Mouse (Mus musculus): Measurements from ENCODE around the gene Mrpl50. TPM values are rescaled to one million over a fixed set of nuclear protein-coding genes. Genes with fewer than 3 reads are reported as not detected.
A peak's percentile ranks its signal among the peaks of the same experiment; 100 is the strongest.
"Not testable (repeated sequence)": the region's sequence is repeated elsewhere in the genome, so short reads cannot be mapped to it uniquely, and the experiment has no call there.

Mrpl50 gene
- polyA plus RNA-seq, 1 experiment from 2014 or later: 83.3 TPM

- H3K4me2 ChIP-seq; H3K27ac ChIP-seq (replicated peaks); H3K36me3 ChIP-seq; H3K27me3 ChIP-seq; H3K4me3 ChIP-seq; H3K9me3 ChIP-seq; H3K9ac ChIP-seq; ATAC-seq (ENCODE audit: low read depth); H3K4me1 ChIP-seq (replicated peaks): not testable (repeated sequence)
- 75% methylated on average over 3 of the region's 3 CpGs for WGBS
Observed at GRCm38 (mm10) chr4:49485934-49486650, 34.8 kb downstream of the Mrpl50 start.

GRCm38 (mm10) chr4:49485442-49485841, 35.5 kb downstream of the Mrpl50 start:
- Histone ChIP-seq H3K27me3 (no peaks in the 10 kb centered on the region; the same call in 1 of the 2 replicates), H3K27ac (replicated peaks) (no peak overlapping the region), H3K4me3 (no peak overlapping the region), H3K4me1 (replicated peaks) (0 out of 2 replicates have a peak, but pooled peaks cover 2% of the 10 kb centered on the region), H3K9me3 (no peaks in the 10 kb centered on the region), H3K4me2 (no peak overlapping the region), H3K9ac (no peak overlapping the region), H3K36me3 (no peaks in the 10 kb centered on the region)
- no peak for ATAC-seq (ENCODE audit: low read depth)

- no peak overlapping the region for H3K9ac ChIP-seq
- no peaks in the 10 kb centered on the region; the same call in 1 of the 2 replicates for H3K27me3 ChIP-seq
- H3K36me3 ChIP-seq: no peaks in the 10 kb centered on the region
- no peak overlapping the region for H3K4me3 ChIP-seq
- no peaks in the 10 kb centered on the region for H3K9me3 ChIP-seq
- ATAC-seq (ENCODE audit: low read depth): no peak
- H3K27ac ChIP-seq (replicated peaks): no peak overlapping the region
- H3K4me1 ChIP-seq (replicated peaks): peaks cover 13% of the 10 kb centered on the region
- WGBS: 51% methylated on average over 3 of the region's 3 CpGs
- no peak overlapping the region for H3K4me2 ChIP-seq
Observed at GRCm38 (mm10) chr4:49480896-49481295, 40.0 kb downstream of the Mrpl50 start.

DNA sequence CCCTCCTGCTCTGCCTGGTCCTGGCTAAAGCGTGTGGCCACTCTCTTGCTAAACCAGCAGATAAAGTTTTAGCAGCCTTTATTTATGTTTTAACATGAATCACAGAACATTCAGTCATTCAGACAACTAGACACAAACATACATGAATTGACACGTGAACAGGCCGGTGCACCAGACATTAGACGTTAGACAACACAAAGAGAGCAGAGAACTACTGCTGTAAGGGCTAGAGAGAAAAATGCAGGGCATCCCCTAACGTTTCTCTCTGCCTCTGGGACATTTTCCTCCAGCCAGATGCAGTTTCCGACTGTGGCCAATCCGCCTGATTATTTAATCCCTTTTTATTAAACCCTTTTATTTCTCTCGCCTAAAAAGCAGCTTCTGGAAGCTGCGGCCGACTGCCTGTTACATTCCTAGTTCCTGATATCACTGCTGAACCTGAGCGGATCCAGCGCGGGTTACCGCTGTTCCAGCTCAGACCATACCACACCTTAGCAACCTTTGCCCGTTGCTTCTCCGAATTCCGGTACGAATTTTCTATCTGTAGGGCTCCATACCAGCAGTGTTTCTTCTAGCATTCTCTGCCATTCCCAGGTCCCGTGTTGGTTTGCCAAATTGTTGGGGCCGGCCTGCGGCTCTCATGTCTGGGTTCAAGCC, 40.7 kb downstream of the Mrpl50 start:
- peak overlapping the region; percentile 27; the same call in 1 of the 2 replicates for H3K4me2 ChIP-seq
- no peaks in the 10 kb centered on the region; the same call in 1 of the 2 replicates for H3K27me3 ChIP-seq
- H3K9ac ChIP-seq: no peak overlapping the region
- no peak overlapping the region for H3K4me3 ChIP-seq
- H3K27ac ChIP-seq (replicated peaks): no peak overlapping the region
- peaks cover 13% of the 10 kb centered on the region for H3K4me1 ChIP-seq (replicated peaks)
- WGBS: 23% methylated on average over 21 of the region's 21 CpGs
- ATAC-seq (ENCODE audit: low read depth): no peak
- no peaks in the 10 kb centered on the region for H3K36me3 ChIP-seq
- H3K9me3 ChIP-seq: no peaks in the 10 kb centered on the region

- 17% methylated on average over 2 of the region's 2 CpGs for WGBS
- H3K9me3 ChIP-seq; ATAC-seq (ENCODE audit: low read depth): not testable (repeated sequence)
Observed at GRCm38 (mm10) chr4:49479035-49479434, 41.9 kb downstream of the Mrpl50 start.

DNA sequence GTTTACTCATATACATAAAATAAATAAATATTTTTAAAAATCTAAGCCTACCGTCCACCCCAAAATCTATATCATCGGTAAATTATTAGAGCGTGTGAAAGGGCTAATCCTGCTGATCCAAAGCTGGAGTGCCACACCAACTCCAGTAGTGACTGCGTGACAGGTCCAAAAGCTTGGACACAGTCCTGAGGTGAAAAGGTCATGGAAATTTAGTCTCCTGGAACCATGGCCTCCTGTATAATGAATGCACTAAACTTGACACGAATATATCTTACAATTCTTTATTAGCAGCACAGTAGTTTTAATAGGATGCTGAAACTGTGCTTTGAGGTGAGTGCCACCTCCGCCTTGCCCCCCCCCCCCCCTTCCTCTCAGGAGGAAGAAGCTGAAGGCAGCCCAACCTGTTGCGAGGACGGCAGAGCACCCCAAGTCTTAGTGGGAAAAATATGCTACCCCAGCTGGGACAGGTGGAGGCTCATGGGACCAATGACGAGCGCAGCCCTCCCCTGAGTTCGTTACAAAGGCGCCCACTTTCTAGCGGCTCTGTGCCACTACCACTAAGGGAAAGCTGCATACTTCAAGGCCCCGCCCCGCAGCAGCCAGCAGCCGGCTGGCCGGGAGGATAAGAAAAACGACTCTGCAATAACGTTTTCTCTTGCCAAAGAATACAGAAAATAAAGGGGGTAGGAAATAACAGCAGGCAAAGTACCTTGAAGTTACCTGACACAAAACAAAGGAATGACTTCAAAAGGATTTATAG, 42.6 kb downstream of the Mrpl50 start:
- WGBS: 21% methylated on average over 19 of the region's 19 CpGs
- no peak for ATAC-seq (ENCODE audit: low read depth)
- H3K9me3 ChIP-seq: no peaks in the 10 kb centered on the region
- H3K4me2 ChIP-seq: peak overlapping the region; percentile 49
- no peak overlapping the region for H3K27ac ChIP-seq (replicated peaks)
- H3K36me3 ChIP-seq: no peaks in the 10 kb centered on the region
- H3K4me3 ChIP-seq: peak overlapping the region; percentile 8; the same call in 1 of the 2 replicates
- H3K4me1 ChIP-seq (replicated peaks): peaks cover 13% of the 10 kb centered on the region
- H3K27me3 ChIP-seq: no peaks in the 10 kb centered on the region; the same call in 1 of the 2 replicates
- H3K9ac ChIP-seq: 0 out of 2 replicates have a peak overlapping the region, but pooled peaks have one; percentile 31

More at GRCm38 (mm10) chr4:49479035-49479434, 41.9 kb downstream of the Mrpl50 start:
- H3K4me2 ChIP-seq; H3K27me3 ChIP-seq; H3K4me3 ChIP-seq; H3K9ac ChIP-seq; H3K36me3 ChIP-seq; H3K27ac ChIP-seq (replicated peaks): not testable (repeated sequence)
- peaks cover 13% of the 10 kb centered on the region for H3K4me1 ChIP-seq (replicated peaks)

- H3K27me3 ChIP-seq: no peaks in the 10 kb centered on the region
- ATAC-seq (ENCODE audit: low read depth): no peak
- no peaks in the 10 kb centered on the region for H3K9me3 ChIP-seq
- H3K27ac ChIP-seq (replicated peaks): no peak overlapping the region
- no peak overlapping the region for H3K4me3 ChIP-seq
- H3K36me3 ChIP-seq: no peaks in the 10 kb centered on the region
- no peak overlapping the region for H3K9ac ChIP-seq
- no peak overlapping the region for H3K4me2 ChIP-seq
- peaks cover 7% of the 10 kb centered on the region for H3K4me1 ChIP-seq (replicated peaks)
Observed at GRCm38 (mm10) chr4:49474583-49474982, 46.3 kb downstream of the Mrpl50 start.

DNA sequence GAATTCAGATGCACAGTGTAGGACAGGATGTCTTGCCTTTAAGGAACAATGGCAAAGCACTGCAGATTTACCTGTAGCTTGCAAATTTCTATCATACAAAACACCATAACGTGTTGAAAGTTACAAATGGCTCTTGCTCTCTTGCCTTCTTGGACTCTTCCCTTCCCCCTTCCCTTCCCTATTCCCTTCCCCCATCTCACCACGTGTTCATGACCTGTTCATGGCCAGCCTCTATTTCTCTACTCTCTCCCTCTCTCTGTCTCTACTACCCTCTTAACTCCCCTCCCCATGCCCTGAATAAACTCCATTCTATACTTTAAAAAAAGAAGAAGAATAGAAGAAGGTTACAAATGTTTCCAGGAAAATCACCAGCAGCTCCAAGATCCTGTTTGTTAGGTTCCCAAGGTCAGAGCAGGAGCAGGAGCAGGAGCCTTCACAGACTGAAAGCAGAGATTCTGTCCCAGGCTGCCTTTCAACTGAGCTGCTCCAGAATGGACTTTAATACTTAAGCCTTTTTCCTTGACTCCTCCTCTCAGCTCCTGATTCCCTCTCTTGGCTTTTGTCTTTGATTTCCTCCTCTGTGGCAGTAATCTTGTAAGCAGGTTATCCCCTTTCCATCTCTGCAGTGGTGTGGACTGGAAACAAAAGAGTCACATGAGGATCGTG, 47.3 kb downstream of the Mrpl50 start, which contains the start of gene Acnat1:
Acnat1 (minus strand) TSS at position 478 of the 666 bp plus-strand sequence.
- WGBS: 56% methylated on average over 3 of the region's 3 CpGs

GRCm38 (mm10) chr4:49469435-49470151, 51.3 kb downstream of the Mrpl50 start:
- Histone ChIP-seq H3K4me2 (no peak overlapping the region), H3K27me3 (no peaks in the 10 kb centered on the region), H3K9ac (no peak overlapping the region), H3K4me3 (no peak overlapping the region), H3K9me3 (no peaks in the 10 kb centered on the region), H3K36me3 (no peaks in the 10 kb centered on the region), H3K27ac (replicated peaks) (no peak overlapping the region), H3K4me1 (replicated peaks) (no peaks in the 10 kb centered on the region)
- ATAC-seq (ENCODE audit: low read depth): no peak
- 83% methylated on average over 3 of the region's 3 CpGs for WGBS

More for the DNA sequence above, 47.3 kb downstream of the Mrpl50 start, which contains the start of gene Acnat1:
- Histone ChIP-seq H3K27ac (replicated peaks) (no peak within 1 kb of the TSS), H3K27me3 (no peaks in the 10 kb centered on the region), H3K9me3 (no peaks in the 10 kb centered on the region), H3K36me3 (no peaks in the 10 kb centered on the region), H3K4me3 (no peak within 1 kb of the TSS), H3K9ac (no peak within 1 kb of the TSS), H3K4me1 (replicated peaks) (peaks cover 5% of the 10 kb centered on the region), H3K4me2 (no peak within 1 kb of the TSS)
- ATAC-seq (ENCODE audit: low read depth): no peak

DNA sequence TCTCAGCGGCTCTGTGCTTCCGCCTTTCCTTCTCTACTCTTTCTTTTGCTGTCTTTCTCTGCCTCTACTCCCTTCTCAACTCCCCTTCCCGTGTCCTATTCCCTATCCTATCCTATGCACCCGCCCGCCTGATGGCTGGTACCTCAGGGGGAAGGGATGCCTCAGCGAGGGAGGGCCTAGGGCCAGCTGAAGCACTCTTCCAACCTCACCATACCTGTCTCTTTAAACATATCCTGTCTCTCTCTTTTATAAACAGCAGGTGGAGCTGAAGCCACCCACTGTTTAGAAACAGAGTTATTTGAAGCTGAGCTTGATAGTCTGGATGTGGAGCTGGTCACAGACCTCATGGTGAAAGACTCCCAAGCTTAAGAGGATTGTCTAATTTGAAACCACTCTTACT, 53.5 kb downstream of the Mrpl50 start:
- no peak overlapping the region for H3K4me3 ChIP-seq
- WGBS: 89% methylated on average over 6 of the region's 6 CpGs
- no peaks in the 10 kb centered on the region for H3K4me1 ChIP-seq (replicated peaks)
- no peak overlapping the region for H3K4me2 ChIP-seq
- ATAC-seq (ENCODE audit: low read depth): no peak
- no peak overlapping the region for H3K27ac ChIP-seq (replicated peaks)
- H3K36me3 ChIP-seq: no peaks in the 10 kb centered on the region
- no peaks in the 10 kb centered on the region for H3K27me3 ChIP-seq
- no peaks in the 10 kb centered on the region for H3K9me3 ChIP-seq
- no peak overlapping the region for H3K9ac ChIP-seq
